Mouse (Mus musculus) T-cell, adult 2 months (primary cell): ENCODE data around the gene Lrrc57.
"Not testable (repeated sequence)": the region's sequence is repeated elsewhere in the genome, so short reads cannot be mapped to it uniquely, and the experiment has no call there.

Experiments used
- DNase-seq: peaks from one replicate; pipeline ENCODE4 v3.0.0; 2022; ENCODE audit warnings: low spot score

Lrrc57 gene

GRCm38 (mm10) chr2:120599506-120599905 lies 9.8 kb downstream of the Lrrc57 start:
- no peak for DNase-seq

- DNase-seq: no peak
These were observed 11.6 kb downstream of the Lrrc57 start for GRCm38 (mm10) chr2:120597734-120598133.

- DNase-seq: no peak
These were observed 17.1 kb downstream of the Lrrc57 start for GRCm38 (mm10) chr2:120592227-120592626.

GRCm38 (mm10) chr2:120589759-120590158 lies 19.6 kb downstream of the Lrrc57 start:
- no peak for DNase-seq

GRCm38 (mm10) chr2:120578286-120578685 lies 31.0 kb downstream of the Lrrc57 start:
- peak; percentile 1 for DNase-seq

GRCm38 (mm10) chr2:120577799-120578198 lies 31.5 kb downstream of the Lrrc57 start:
- no peak for DNase-seq

GRCm38 (mm10) chr2:120575978-120576377 lies 33.3 kb downstream of the Lrrc57 start:
- DNase-seq: no peak

- DNase-seq: no peak
These were observed 34.2 kb downstream of the Lrrc57 start for GRCm38 (mm10) chr2:120575121-120575520.

GRCm38 (mm10) chr2:120572161-120572560 lies 37.2 kb downstream of the Lrrc57 start:
- not testable (repeated sequence) for DNase-seq

- no peak for DNase-seq
These were observed 38.2 kb downstream of the Lrrc57 start for GRCm38 (mm10) chr2:120571081-120571480.

GRCm38 (mm10) chr2:120567798-120568320 lies 41.5 kb downstream of the Lrrc57 start:
- no peak for DNase-seq

- DNase-seq: peak; percentile 86
These were observed 42.2 kb downstream of the Lrrc57 start, which contains the start of gene Snap23 for GRCm38 (mm10) chr2:120566886-120567797. Snap23 (plus strand) TSS chr2:120567671.

- no peak for DNase-seq
These were observed 44.0 kb downstream of the Lrrc57 start for GRCm38 (mm10) chr2:120565363-120565762.

- not testable (repeated sequence) for DNase-seq
These were observed 44.7 kb downstream of the Lrrc57 start for GRCm38 (mm10) chr2:120564548-120565188.

- peak; percentile 89 for DNase-seq
These were observed 45.9 kb downstream of the Lrrc57 start, which contains the start of gene Zfp106 for GRCm38 (mm10) chr2:120563235-120563990. Zfp106 (minus strand) TSS chr2:120563843.

- DNase-seq: no peak
These were observed 46.5 kb downstream of the Lrrc57 start for GRCm38 (mm10) chr2:120562859-120563234.

- no peak for DNase-seq
These were observed 47.8 kb downstream of the Lrrc57 start for GRCm38 (mm10) chr2:120561524-120561923.

GRCm38 (mm10) chr2:120558813-120559212 lies 50.5 kb downstream of the Lrrc57 start:
- DNase-seq: no peak

GRCm38 (mm10) chr2:120556868-120557267 lies 52.5 kb downstream of the Lrrc57 start:
- DNase-seq: no peak
